Mouse (Mus musculus) lung, postnatal 0 days (tissue): ENCODE measurements around the gene App.

Experiments
- CTCF ChIP-seq: IDR thresholded peaks from 2 replicates; pipeline ENCODE4 v1.5.1; 2016; ENCODE audit warnings: antibody characterized with exemption, mild to moderate bottlenecking
- EP300 ChIP-seq: IDR thresholded peaks from 2 replicates; pipeline ENCODE4 v1.6.1; 2016; ENCODE audit warnings: antibody characterized with exemption, mild to moderate bottlenecking, control low read depth

- TF ChIP-seq CTCF (no peak), EP300 (no peak)
Measured at GRCm38 (mm10) chr16:85121983-85122382, 51.6 kb downstream of the App start.
